Mouse (Mus musculus): ENCODE data around the gene Smim8. TPM values are rescaled to one million over a fixed set of nuclear protein-coding genes. Genes with fewer than 3 reads are reported as not detected.
"Not testable (repeated sequence)": the region's sequence is repeated elsewhere in the genome, so short reads cannot be mapped to it uniquely, and the experiment has no call there.

The Smim8 gene
- polyA plus RNA-seq, 1 experiment from 2014 or later = 49.5 TPM

DNA sequence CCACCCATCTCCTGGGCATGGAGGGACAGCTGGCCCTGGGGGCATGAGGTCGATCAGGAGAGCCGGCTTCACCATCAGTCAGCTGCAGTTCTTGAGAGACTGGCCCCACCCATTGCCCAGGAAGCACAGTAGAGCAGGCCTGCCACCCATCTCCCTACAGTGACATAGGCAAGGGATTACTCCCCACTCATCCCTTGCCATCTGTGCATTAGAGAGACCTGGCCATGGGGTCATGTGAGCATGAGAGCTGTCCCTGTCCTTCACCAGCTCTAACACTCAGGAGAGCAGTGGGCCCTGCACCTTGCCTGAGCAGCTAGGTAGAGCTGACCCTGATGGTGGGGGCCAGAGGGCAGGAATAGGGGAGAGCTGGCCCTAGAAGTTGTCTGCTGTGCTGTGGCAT is 7.4 kb upstream of the Smim8 start:
- no peaks in the 10 kb centered on the region for H3K27me3 ChIP-seq (ENCODE audit: control insufficient read depth, insufficient read depth, low read depth, low read length)
- no peak overlapping the region for H3K27ac ChIP-seq (ENCODE audit: low read length)
- no peak overlapping the region for H3K4me3 ChIP-seq (ENCODE audit: low read length)
- 60% methylated on average over 2 of the region's 2 CpGs for WGBS
- no peak; the same call in 1 of the 2 replicates for ATAC-seq (ENCODE audit: low read depth)
- H3K36me3 ChIP-seq (ENCODE audit: control insufficient read depth, insufficient read depth, low read length) = no peaks in the 10 kb centered on the region
- no peaks in the 10 kb centered on the region for H3K9me3 ChIP-seq (ENCODE audit: control insufficient read depth, low read length)
- no peak overlapping the region for H3K4me2 ChIP-seq (ENCODE audit: low read depth, low read length)
- H3K4me1 ChIP-seq (replicated peaks; ENCODE audit: control insufficient read depth, insufficient read depth, low read length) = no peaks in the 10 kb centered on the region
- H3K9ac ChIP-seq (ENCODE audit: low read length) = no peak overlapping the region

DNA sequence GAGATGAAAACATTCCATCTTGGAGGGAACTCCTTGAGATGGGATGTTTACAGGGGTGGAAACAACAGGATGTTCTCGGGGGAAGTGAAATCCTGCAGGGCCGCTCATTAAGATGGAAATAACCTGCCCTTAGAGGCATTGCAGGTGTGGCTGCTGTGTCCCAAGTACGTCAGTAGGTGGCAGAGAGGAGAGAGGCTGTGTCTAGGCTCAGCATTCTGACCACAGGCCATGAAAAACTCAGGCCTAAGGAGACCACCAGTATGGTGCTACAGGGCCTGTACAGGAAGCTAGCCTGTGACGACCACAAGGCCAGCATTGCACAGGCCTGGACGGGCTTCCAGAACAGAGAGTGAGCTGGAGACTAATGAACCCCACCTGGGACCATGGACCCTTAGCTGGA is 6.6 kb upstream of the Smim8 start:
- WGBS = 50% methylated on average over 5 of the region's 5 CpGs
- Histone ChIP-seq H3K27ac (ENCODE audit: low read length) (no peak overlapping the region), H3K9me3 (ENCODE audit: control insufficient read depth, low read length) (no peaks in the 10 kb centered on the region)

DNA sequence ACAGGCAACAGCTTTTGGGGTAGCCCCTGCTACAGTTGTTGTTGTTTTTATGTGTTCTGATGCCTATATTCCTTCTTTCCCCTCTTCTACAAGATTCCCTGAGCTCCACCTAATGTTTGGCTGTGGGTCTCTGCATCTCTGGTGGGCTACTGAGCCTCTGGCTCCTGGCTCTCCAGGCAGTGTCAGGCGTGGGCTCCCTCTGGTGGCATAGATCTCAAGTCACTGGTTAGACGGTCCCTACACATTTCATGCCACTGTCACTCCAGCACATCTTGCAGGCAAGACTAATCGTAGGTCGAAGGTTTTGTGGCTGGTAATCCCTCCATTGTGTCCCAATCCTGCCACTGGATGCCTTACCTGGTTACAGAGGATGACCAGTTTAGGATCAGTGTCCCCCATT is 4.5 kb upstream of the Smim8 start:
- ATAC-seq (ENCODE audit: low read depth) = no peak
- WGBS = 40% methylated on average over 4 of the region's 4 CpGs

More for the DNA sequence above, 6.6 kb upstream of the Smim8 start:
- Histone ChIP-seq H3K36me3 (ENCODE audit: control insufficient read depth, insufficient read depth, low read length) (no peaks in the 10 kb centered on the region), H3K9ac (ENCODE audit: low read length) (no peak overlapping the region), H3K4me2 (ENCODE audit: low read depth, low read length) (no peak overlapping the region), H3K4me1 (replicated peaks; ENCODE audit: control insufficient read depth, insufficient read depth, low read length) (no peaks in the 10 kb centered on the region), H3K27me3 (ENCODE audit: control insufficient read depth, insufficient read depth, low read depth, low read length) (no peaks in the 10 kb centered on the region), H3K4me3 (ENCODE audit: low read length) (no peak overlapping the region)
- ATAC-seq (ENCODE audit: low read depth) = no peak

DNA sequence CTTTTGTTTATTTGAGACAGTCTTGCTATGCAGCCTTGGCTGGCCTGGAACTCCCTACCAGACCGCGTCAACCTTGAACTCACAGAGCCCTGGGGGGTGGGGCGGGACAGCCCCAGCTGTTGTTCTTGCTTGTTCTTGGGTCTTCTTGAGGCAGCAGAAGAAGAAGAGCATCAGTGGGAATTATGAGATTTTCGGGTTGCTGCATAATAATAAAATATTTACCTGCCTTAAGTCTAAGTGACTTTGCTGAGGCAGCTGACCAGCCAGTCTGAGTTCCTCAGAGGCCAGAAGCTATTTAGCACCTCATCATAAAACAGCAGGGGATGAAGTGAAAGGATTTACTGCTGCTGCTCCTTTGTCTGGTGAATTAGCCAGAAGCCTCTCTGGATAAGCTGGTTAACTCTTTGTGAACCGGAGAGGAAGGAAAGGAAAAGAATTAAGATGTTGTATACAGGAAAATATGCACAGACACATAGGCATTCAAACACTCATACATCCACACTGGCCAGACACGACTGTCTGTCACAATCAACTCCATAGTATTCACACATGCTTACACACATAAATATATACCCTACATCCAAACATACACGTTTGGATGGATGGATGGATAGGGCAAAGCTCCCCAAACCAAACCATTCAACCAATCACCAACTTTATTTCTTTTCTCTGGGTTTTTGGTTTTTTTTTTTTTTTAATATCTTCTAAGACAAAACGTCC is 6.4 kb downstream of the Smim8 start:
- H3K27me3 ChIP-seq (ENCODE audit: control insufficient read depth, insufficient read depth, low read depth, low read length) = no peaks in the 10 kb centered on the region
- 0 out of 2 replicates have a peak, but pooled peaks cover under 1% of the 10 kb centered on the region for H3K4me1 ChIP-seq (replicated peaks; ENCODE audit: control insufficient read depth, insufficient read depth, low read length)
- ATAC-seq (ENCODE audit: low read depth) = peak; percentile 62; the same call in 1 of the 2 replicates

More for the DNA sequence above, 4.5 kb upstream of the Smim8 start:
- Histone ChIP-seq H3K4me1 (replicated peaks; ENCODE audit: control insufficient read depth, insufficient read depth, low read length) (no peaks in the 10 kb centered on the region), H3K9ac (ENCODE audit: low read length) (no peak overlapping the region), H3K27me3 (ENCODE audit: control insufficient read depth, insufficient read depth, low read depth, low read length) (no peaks in the 10 kb centered on the region), H3K4me2 (ENCODE audit: low read depth, low read length) (no peak overlapping the region), H3K36me3 (ENCODE audit: control insufficient read depth, insufficient read depth, low read length) (no peaks in the 10 kb centered on the region), H3K9me3 (ENCODE audit: control insufficient read depth, low read length) (no peaks in the 10 kb centered on the region), H3K27ac (ENCODE audit: low read length) (no peak overlapping the region), H3K4me3 (ENCODE audit: low read length) (no peak overlapping the region)

DNA sequence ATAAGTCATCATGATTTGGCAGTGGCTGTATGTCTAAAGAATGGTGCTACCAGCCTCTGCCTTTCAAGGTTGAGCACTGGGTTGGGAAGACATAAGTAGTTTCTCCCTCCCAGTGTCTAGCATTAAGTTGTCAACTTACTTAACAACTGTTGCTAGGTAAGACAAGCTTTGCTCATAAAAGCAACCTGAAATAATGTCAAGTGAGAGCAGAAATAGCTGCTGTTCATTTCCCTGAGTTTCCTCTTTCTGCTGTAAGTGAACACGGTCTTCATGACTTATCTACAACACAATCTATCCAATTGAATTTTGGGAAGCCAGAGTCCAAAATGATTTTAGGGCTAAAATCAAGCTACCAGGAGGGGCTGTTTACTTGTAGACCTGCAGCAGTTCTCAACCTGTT is 22.1 kb downstream of the Smim8 start, which contains the start of gene Gm136:
Gene Gm136 (minus strand): TSS at position 101 of the 400 bp plus-strand sequence.
- H3K9me3 ChIP-seq (ENCODE audit: control insufficient read depth, low read length) = no peaks in the 10 kb centered on the region
- H3K4me2 ChIP-seq (ENCODE audit: low read depth, low read length) = no peak within 1 kb of the TSS
- no peak for ATAC-seq (ENCODE audit: low read depth)
- H3K36me3 ChIP-seq (ENCODE audit: control insufficient read depth, insufficient read depth, low read length) = no peaks in the 10 kb centered on the region
- H3K27me3 ChIP-seq (ENCODE audit: control insufficient read depth, insufficient read depth, low read depth, low read length) = no peaks in the 10 kb centered on the region
- no peak within 1 kb of the TSS for H3K4me3 ChIP-seq (ENCODE audit: low read length)
- WGBS = 78% methylated on average over 1 of the region's 1 CpGs
- H3K27ac ChIP-seq (ENCODE audit: low read length) = no peak within 1 kb of the TSS
- no peaks in the 10 kb centered on the region for H3K4me1 ChIP-seq (replicated peaks; ENCODE audit: control insufficient read depth, insufficient read depth, low read length)
- no peak within 1 kb of the TSS for H3K9ac ChIP-seq (ENCODE audit: low read length)

More for the DNA sequence above, 6.4 kb downstream of the Smim8 start:
- no peak overlapping the region for H3K4me2 ChIP-seq (ENCODE audit: low read depth, low read length)
- no peaks in the 10 kb centered on the region for H3K9me3 ChIP-seq (ENCODE audit: control insufficient read depth, low read length)
- no peak overlapping the region for H3K4me3 ChIP-seq (ENCODE audit: low read length)
- no peak overlapping the region for H3K27ac ChIP-seq (ENCODE audit: low read length)
- 16% methylated on average over 8 of the region's 8 CpGs for WGBS
- H3K36me3 ChIP-seq (ENCODE audit: control insufficient read depth, insufficient read depth, low read length) = no peaks in the 10 kb centered on the region
- H3K9ac ChIP-seq (ENCODE audit: low read length) = no peak overlapping the region

DNA sequence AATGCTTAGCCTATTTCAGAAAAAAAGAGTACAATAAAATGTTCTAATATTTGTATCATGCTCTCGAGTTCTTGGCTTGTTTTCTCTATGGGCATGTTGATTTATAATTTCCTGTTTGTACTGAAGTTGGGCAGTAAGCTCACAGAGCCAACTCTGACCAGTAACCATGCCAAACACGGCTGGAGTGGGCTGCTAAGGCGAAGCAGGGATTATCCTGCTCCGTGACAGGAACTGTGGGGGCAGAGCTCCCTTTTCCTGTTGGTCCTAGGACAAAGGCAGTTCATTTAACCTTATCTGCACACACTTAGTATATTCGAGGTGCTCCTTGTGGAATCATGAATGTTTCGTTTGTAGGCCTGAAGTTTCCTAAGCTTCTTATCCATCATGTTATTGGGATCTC is 29.0 kb downstream of the Smim8 start:
- ATAC-seq (ENCODE audit: low read depth) = peak; percentile 76
- Histone ChIP-seq H3K27me3 (ENCODE audit: control insufficient read depth, insufficient read depth, low read depth, low read length) (no peaks in the 10 kb centered on the region), H3K36me3 (ENCODE audit: control insufficient read depth, insufficient read depth, low read length) (no peaks in the 10 kb centered on the region), H3K4me3 (ENCODE audit: low read length) (no peak overlapping the region), H3K4me2 (ENCODE audit: low read depth, low read length) (no peak overlapping the region), H3K9ac (ENCODE audit: low read length) (no peak overlapping the region), H3K9me3 (ENCODE audit: control insufficient read depth, low read length) (no peaks in the 10 kb centered on the region), H3K4me1 (replicated peaks; ENCODE audit: control insufficient read depth, insufficient read depth, low read length) (no peaks in the 10 kb centered on the region), H3K27ac (ENCODE audit: low read length) (peak overlapping the region; percentile 52; the same call in 1 of the 2 replicates)
- 25% methylated on average over 6 of the region's 6 CpGs for WGBS

DNA sequence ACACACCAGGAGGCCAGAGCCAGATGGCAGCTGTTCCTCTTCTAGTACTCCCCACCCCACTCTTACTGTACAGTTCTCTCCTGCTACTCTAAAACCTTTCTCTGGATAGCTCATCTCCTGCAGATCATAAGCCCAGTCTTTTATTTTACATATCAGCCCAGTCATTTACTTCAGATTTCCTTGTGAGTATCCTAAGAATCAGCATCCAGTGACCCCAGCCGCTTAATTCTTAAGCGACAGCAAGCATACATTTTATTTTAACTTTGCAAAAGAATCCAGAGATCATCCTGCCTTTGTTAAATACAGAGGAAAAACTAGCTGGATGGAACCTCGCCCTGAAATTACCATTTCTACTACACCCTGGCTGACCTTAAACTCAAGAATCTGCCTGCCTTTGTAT is 43.8 kb downstream of the Smim8 start:
- Histone ChIP-seq H3K27ac (ENCODE audit: low read length) (no peak overlapping the region), H3K4me2 (ENCODE audit: low read depth, low read length) (no peak overlapping the region), H3K9ac (ENCODE audit: low read length) (no peak overlapping the region), H3K9me3 (ENCODE audit: control insufficient read depth, low read length) (no peaks in the 10 kb centered on the region), H3K27me3 (ENCODE audit: control insufficient read depth, insufficient read depth, low read depth, low read length) (no peaks in the 10 kb centered on the region), H3K4me1 (replicated peaks; ENCODE audit: control insufficient read depth, insufficient read depth, low read length) (0 out of 2 replicates have a peak, but pooled peaks cover 2% of the 10 kb centered on the region), H3K4me3 (ENCODE audit: low read length) (no peak overlapping the region), H3K36me3 (ENCODE audit: control insufficient read depth, insufficient read depth, low read length) (no peaks in the 10 kb centered on the region)
- WGBS = 70% methylated on average over 3 of the region's 3 CpGs
- ATAC-seq (ENCODE audit: low read depth) = no peak

DNA sequence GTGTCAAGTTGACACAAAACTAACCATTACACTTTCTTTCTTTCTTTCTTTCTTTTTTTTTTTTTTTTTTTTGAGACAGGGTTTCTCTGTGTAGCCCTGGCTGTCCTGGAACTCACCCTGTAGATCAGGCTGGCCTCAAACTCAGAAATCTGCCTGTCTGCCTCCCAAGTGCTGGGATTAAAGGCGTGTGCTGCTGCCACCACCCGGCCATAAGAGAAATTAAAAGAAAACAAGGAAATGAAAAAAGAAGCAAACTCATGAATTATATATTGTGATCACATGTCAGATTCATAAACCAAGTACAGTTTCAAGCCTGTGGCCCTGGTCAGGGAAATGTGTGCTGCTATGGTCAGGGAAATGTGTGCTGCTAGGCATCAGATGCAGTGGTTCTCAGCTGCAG is 44.8 kb downstream of the Smim8 start:
- ATAC-seq (ENCODE audit: low read depth); H3K27ac ChIP-seq (ENCODE audit: low read length); H3K27me3 ChIP-seq (ENCODE audit: control insufficient read depth, insufficient read depth, low read depth, low read length); H3K9me3 ChIP-seq (ENCODE audit: control insufficient read depth, low read length); H3K9ac ChIP-seq (ENCODE audit: low read length); H3K36me3 ChIP-seq (ENCODE audit: control insufficient read depth, insufficient read depth, low read length); H3K4me1 ChIP-seq (replicated peaks; ENCODE audit: control insufficient read depth, insufficient read depth, low read length); H3K4me3 ChIP-seq (ENCODE audit: low read length); H3K4me2 ChIP-seq (ENCODE audit: low read depth, low read length): not testable (repeated sequence)
- WGBS = 28% methylated on average over 2 of the region's 2 CpGs

DNA sequence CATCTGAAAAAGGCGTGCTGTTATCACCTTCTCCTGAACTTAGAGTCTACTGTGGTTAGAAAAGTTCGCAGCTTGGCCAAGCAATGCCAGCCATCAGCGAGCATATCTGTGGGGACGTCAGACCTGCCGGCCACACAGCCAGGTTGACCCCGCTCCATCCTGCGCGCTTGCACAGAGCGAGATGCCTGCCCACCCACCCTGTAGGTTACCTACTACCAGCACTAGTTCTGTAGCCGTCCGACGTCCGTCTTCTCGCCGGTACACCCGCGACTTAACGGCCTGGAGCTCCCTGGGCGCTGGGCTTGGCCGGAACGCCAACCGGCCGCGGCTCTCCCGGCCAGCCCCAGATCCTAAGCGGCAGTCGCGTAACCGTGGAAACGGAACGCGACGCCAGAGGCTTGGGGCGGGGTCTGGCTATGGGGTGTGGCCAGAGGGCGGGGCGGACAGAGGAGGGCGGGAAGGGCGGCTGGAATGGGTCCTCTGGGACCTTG is 48.3 kb downstream of the Smim8 start, which contains the start of gene Cfap206:
Gene Cfap206 (minus strand): TSS at position 356 of the 491 bp plus-strand sequence.
- H3K9ac ChIP-seq (ENCODE audit: low read length) = peak within 1 kb of the TSS; percentile 64
- peak within 1 kb of the TSS; percentile 63 for H3K4me3 ChIP-seq (ENCODE audit: low read length)
- H3K9me3 ChIP-seq (ENCODE audit: control insufficient read depth, low read length) = no peaks in the 10 kb centered on the region
- no peaks in the 10 kb centered on the region for H3K36me3 ChIP-seq (ENCODE audit: control insufficient read depth, insufficient read depth, low read length)
- peak within 1 kb of the TSS; percentile 97 for H3K4me2 ChIP-seq (ENCODE audit: low read depth, low read length)
- no peak within 1 kb of the TSS for H3K27ac ChIP-seq (ENCODE audit: low read length)
- ATAC-seq (ENCODE audit: low read depth) = peak; percentile 99
- no peaks in the 10 kb centered on the region for H3K27me3 ChIP-seq (ENCODE audit: control insufficient read depth, insufficient read depth, low read depth, low read length)
- H3K4me1 ChIP-seq (replicated peaks; ENCODE audit: control insufficient read depth, insufficient read depth, low read length) = 0 out of 2 replicates have a peak, but pooled peaks cover 2% of the 10 kb centered on the region
- WGBS = under 1% methylated on average over 38 of the region's 38 CpGs
